Mouse (Mus musculus): ENCODE measurements around the gene Pdcd4.

Gene Pdcd4

DNA sequence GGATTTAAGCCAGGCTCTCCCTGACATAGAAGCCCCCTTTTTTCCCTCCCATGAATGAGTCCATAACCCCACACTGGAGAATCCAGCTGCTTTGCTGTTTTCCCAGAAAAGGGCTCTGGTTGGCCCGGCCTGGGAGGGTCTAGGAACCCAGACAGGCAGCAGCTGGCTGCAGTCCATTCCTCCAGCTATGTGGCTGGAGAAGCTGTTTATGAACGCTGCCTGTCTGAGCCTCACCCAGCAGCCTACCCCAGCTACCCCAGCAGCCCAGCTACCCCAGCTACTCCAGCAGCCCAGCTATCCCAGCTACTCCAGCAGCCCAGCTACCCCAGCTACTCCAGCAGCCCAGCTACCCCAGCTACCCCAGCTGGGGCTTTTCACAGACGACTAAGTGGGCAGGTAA, at the start of gene Pdcd4:
TSS of gene Pdcd4 (plus strand) at position 171 of the 400 bp plus-strand sequence.
- DNase-seq (ENCODE audit: low spot score) = peak; percentile 41

DNA sequence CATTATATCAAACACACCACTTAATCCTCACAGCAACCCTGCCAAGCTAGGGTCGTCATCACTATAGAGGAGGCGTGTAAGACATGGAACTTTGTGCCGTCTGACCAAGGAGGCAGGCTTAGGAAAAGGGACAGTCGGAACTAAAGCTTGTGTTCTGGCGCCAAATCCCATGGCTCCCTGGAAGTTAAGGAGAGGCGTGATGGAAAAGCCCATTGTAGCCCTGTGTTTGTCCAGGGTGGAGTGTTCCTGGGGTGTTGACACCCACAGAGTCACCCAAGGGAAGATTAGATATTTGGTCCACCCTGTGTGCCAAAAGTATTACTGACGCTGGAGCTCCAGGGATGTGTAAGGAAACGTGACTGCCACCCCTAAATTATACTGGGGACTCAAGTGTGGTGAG, 48.1 kb upstream of the Pdcd4 start:
- DNase-seq (ENCODE audit: low spot score) = no peak

DNA sequence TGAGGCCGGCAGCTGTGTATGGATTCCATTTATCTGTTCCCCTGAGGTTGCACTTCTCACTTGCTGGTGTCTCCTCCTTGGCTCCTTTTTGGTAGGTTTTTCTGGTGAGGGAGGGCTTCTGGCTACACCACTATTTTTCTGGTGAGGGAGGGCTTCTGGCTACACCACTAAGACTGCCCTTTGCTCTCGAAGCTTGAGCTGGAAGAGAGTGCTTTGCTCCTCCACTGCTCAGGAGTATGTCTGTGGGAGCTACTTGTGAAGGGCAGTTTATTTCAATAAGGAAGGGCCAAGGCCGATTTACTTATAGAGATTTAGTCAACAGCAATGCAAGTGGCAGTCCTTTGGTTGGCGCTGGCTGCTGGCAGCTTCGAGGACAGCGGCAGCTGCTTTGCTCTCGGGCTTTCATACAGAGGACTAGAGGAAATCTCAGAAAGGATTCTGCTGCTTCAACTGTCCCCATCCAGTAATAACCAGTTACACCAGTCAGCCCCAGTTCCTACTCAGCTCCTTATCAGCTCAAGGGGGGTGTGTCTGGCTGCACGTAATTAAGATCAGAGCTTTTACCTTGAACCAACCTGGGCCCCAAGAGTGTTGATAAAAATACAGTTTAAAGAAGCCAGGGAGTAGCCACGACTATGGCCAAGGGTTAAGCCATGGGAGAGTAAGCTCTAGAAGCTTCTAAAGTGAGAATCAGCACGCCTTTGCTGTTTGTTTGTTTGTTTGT, 43.6 kb upstream of the Pdcd4 start:
- DNase-seq (ENCODE audit: low spot score) = peak; percentile 51

GRCm38 (mm10) chr19:53850166-53850922, 41.7 kb upstream of the Pdcd4 start:
- DNase-seq (ENCODE audit: low spot score) = peak; percentile 91

- no peak for DNase-seq (ENCODE audit: low spot score)
These were observed 40.7 kb upstream of the Pdcd4 start for GRCm38 (mm10) chr19:53851352-53851751.

- DNase-seq (ENCODE audit: low spot score) = no peak
These were observed 40.0 kb upstream of the Pdcd4 start for GRCm38 (mm10) chr19:53851826-53852698.

GRCm38 (mm10) chr19:53852699-53853451, 39.2 kb upstream of the Pdcd4 start:
- DNase-seq (ENCODE audit: low spot score) = peak; percentile 73

DNA sequence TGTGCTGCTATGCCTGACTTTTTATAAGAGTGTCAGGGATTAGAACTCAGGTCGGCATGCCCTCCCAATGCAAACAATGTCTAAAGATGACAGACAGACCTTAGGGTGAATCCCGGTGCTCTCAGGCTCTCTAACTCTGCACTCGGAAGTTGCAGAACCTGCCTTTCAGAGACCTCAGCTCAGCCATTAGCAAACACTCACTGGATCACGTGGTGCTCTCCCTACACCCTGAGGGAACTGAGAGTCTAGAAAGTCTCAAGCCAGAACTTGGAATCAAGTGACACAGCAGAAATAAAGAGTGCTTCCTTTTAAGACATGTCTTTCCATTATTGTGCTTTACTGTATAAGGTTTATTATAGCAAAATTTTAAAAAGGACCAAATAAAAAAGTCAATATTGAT, 37.1 kb upstream of the Pdcd4 start:
- no peak for DNase-seq (ENCODE audit: low spot score)

DNA sequence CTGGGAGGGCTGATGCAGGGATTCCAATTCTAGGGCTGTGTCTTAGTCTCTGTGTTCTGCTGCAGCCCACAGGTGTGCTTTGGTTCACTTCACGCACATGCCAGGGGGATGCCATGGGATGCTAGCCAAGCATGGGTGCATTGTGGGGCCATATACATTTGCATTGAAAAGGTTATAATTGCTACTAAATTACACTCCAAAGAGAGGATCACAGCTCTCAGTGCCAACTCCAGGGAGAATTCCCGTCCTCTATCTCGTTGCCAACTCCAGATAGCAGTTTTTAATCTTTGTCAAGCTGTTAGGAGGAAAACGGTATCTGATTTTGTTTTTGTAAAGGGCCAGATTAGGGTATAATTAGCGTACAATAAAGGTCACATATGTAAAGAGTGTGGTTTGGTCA, 36.2 kb upstream of the Pdcd4 start:
- no peak for DNase-seq (ENCODE audit: low spot score)

DNA sequence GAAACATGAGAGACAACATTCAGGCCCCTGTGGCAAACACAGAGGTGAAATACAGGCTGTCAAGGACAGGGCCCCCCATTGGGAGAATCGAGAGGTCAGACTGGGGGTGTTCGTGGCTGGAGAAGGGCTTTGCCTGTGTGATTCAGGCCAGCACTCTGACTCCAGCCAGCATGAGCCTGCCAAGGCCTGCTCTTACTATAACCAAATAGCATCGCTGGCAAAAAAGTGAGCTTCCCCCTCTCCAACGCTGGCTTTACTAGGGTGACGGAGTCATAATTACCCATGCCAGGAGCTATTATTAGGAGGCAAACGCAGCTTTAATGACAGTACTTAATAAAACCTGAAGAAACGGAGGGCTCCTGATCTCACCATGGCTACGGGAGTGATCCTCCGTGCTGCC, 35.2 kb upstream of the Pdcd4 start:
- no peak for DNase-seq (ENCODE audit: low spot score)

GRCm38 (mm10) chr19:53857962-53858361, 34.1 kb upstream of the Pdcd4 start:
- no peak for DNase-seq (ENCODE audit: low spot score)

GRCm38 (mm10) chr19:53859149-53859548, 32.9 kb upstream of the Pdcd4 start:
- DNase-seq (ENCODE audit: low spot score) = peak; percentile 72

DNA sequence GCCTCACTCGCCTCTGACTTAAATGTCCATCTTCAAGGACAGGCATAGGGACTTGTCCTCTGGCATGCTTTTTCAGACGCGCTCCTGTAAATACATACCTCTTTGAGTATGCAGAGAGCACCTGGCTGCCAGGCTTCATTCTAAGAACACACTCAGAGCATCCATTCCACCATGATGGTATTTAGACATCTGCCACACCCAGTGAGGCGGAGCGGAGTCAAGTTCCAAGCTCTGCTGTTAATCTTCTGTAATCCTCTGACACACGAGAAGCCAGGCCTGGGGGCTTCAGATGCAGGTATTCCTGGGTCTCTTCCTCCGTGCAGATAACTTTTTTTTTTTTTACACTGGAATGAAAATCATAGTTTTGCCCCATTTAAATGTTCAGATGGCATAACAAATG, 32.4 kb upstream of the Pdcd4 start:
- no peak for DNase-seq (ENCODE audit: low spot score)

- DNase-seq (ENCODE audit: low spot score) = no peak
These were observed 30.7 kb upstream of the Pdcd4 start for GRCm38 (mm10) chr19:53861346-53861745.

- no peak for DNase-seq (ENCODE audit: low spot score)
These were observed 29.3 kb upstream of the Pdcd4 start for GRCm38 (mm10) chr19:53862573-53863246.

DNA sequence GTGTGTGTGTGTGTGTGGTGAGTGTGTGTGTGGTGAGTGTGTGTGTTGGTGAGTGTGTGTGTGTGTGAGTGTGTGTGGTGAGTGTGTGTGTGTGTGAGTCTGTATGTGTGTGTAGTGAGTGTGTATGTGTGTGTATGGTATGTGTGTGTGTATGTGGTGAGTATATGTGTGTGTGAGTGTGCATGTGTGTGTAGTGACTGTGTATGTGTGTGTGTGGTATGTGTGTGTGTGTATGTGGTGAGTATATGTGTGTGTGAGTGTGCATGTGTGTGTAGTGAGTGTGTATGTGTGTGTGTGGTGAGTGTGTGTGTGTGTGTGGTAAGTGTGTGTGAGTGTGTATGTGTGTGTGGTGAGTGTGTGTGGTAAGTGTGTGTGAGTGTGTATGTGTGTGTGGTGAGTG, 24.8 kb upstream of the Pdcd4 start:
- no peak for DNase-seq (ENCODE audit: low spot score)

DNA sequence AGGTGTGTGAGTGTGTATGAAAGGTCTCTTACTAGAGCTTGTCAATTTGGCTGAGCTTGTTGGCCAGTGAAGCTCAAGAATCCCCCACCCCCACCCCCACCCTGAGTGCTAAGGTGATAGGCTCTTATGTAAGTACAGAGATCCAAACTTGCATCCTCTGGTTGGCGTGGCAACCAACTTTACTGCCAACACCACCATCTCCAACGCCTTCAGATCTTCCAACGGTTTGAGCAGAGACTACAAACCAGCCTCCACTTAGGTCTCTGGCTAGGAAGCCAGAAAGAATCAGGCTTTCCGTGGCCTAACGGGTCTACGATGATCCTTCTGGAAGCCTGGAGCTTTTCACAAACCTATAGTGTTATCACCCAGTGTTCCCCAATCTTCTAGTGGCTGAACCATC, 23.9 kb upstream of the Pdcd4 start:
- DNase-seq (ENCODE audit: low spot score) = no peak

DNA sequence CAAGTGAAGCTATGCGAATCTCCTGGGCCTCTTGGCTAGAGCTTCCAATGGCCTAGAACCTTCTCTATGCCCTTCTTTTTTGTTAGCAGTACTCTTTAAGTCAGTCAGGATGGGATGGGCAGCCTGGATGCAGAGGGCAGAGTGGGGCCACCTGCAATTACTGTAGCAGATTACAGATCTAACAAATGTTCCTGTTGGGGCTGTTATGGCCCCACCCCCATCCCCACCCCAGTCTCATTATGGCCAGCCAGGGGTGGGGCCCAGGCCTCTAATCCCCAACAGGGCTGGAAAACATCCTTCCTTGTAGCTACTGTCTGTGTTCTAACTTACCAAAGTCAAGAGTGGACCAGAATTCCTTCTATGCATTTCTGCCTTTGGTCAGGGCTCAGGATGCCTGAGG, 23.2 kb upstream of the Pdcd4 start:
- no peak for DNase-seq (ENCODE audit: low spot score)

DNA sequence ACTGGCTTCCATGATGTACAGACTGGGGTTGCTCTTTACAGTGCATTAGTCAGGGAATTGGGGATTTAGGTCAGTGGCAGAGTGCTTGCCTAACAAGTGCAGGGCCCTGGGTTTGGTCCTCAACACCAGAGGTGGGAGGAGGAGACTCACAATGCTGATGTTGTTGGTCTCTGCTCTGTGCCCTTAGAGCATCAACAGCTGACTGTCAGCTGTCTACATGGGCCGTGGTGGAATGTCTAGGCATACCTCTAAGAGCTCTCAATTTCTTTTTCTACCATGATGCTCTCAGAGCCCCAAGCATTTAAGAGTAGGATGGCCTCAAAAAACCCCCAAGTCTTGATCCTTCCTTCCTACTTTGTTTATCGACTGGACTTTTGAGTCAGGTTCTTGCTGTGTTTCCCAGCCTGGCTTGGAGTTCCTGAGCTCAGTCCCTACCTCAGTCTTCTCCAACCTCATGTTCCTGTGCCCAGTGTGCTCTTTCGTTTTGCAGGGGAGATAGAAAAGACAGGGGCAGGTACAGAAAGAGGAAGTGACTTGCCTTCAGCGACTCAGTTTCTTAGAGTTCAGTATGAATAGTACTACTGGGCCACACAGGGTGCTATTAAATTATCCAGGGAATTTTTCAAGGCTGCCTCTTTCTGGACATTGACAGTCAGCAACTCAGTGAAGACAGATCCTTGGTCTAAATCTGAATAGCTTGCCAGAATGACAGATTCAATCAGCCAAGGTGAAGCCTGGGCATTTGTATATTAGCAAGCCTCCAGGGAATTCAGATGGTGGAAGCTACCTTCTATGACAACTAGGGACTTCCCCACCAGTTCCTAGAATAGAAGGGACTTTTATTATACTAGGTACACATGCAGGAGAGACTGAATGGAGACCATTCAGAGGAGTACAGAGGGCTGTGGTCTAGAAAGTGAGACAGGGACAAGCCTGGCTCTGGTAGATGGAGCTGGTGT, 22.3 kb upstream of the Pdcd4 start:
- DNase-seq (ENCODE audit: low spot score) = no peak

- DNase-seq (ENCODE audit: low spot score) = no peak
These were observed 21.5 kb upstream of the Pdcd4 start for GRCm38 (mm10) chr19:53870568-53870967.
